Mouse (Mus musculus) lung, postnatal 36 days (tissue): Measurements from ENCODE around the gene Hip1.

Experiments
- DNase-seq: peaks from one replicate; pipeline ENCODE4 v3.0.0; 2022; ENCODE audit warnings: mixed read lengths

The Hip1 gene

GRCm38 (mm10) chr5:135362572-135362971 lies 182.3 kb downstream of the Hip1 start:
- DNase-seq, result no peak

- DNase-seq, result no peak
Observed at GRCm38 (mm10) chr5:135359772-135360171, 185.1 kb downstream of the Hip1 start.

DNA sequence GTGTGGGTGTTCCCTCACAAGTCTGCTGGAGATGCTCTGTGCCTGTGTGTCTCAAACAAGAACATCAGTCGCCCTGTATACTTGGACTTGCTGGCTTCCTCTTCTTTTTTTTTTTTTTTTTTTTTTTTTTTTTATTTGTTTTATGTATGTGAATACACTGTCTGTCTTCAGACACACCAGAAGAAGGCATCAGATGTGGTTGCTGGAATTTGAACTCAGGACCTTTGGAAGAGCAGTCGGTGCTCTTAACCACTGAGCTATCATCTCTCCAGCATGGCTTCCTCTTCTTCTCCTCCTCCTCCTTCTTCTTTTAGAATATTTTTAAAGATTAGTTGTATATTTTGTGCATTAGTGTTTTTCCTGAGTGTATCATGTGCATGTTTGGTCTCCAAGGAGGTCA lies 187.4 kb downstream of the Hip1 start:
- DNase-seq, result peak; percentile 53
